Mouse (Mus musculus) ovary, postnatal 10 days (tissue): ENCODE measurements around the gene Bcl11b.
A peak's percentile ranks its signal among the peaks of the same experiment; 100 is the strongest.

Experiments used
- DNase-seq: peaks from one replicate; pipeline ENCODE4 v3.0.0; 2022; ENCODE audit warnings: low spot score

Bcl11b gene

GRCm38 (mm10) chr12:107998746-107999145 is 4.7 kb downstream of the Bcl11b start:
- DNase-seq = peak; percentile 75

GRCm38 (mm10) chr12:107997901-107998300 is 5.5 kb downstream of the Bcl11b start:
- no peak for DNase-seq

DNA sequence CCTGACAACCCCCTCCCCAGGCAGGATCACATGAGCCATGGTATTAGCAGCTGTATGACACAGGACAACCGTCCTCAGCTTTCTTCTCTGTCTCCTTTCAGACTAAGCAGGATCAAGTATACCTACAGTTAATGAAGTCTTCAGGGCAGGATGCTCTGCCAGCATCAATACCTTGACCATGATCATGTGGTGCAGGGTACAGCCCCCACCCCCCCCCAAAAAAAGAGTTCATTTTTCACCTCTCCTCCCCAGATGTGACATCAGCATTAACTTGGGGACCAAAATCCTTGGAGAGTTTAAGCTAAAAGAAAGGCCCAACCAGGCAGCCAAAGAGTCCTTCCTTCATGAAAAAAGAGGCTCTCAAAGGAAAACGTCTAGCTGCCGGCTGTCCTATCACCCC is 6.2 kb downstream of the Bcl11b start:
- DNase-seq = no peak

DNA sequence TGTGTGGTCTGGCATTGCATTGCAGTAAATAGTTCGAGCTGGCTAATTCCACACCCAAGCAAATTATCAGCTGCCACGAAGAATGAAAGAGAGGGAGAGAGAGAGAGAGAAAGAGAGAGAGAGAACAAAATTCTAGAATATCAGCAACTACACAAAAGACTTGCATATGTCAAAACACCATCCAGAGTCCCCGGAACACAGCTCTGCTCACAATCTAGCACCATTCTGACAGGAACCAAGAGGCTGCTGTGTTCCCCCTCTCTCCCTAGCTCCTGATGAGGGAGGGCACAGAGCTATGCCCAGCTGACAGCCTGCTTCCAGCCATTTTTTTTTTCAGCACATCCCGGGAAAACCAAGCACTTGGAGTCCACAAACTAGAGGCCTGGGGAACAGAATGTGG is 6.6 kb downstream of the Bcl11b start:
- no peak for DNase-seq

GRCm38 (mm10) chr12:107996216-107996615 is 7.2 kb downstream of the Bcl11b start:
- no peak for DNase-seq

DNA sequence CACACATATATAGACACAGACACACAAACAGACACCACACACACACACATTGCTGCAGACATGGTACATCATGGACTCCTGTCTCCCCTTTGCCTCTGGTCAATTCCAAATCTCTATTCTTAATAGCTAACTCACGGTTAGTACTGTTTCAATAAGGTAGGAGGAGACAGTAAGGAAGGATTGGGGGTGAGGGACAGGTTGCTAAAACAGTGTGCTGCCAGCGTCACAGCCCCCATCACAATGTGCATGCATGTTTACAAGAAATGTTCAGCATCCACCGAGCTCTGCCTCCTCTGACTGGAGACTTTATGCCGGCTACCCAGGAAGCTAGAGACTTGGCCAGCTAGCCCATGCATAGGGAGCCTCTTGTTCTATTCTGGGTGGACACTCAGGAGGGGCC is 9.0 kb downstream of the Bcl11b start:
- no peak for DNase-seq

DNA sequence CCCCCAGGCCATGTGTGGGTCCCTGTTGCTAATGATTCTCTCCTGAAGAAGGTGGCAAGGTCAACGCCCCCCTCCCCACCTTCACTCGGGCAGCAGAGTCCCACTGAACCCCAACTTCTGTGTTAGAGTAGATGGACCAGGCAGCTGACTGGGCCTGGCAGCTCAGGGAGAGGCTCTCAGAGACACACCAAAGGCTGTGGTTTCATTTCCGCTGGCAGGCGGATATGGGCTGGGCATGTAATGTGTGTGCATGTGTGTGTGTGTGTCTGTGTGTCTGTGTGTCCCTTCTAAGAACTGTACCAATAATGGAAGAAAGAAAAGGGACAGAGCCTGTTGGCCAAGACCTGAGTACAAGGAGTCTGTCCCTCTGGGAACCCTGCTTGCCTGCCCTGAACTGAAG is 10.4 kb downstream of the Bcl11b start:
- no peak for DNase-seq

DNA sequence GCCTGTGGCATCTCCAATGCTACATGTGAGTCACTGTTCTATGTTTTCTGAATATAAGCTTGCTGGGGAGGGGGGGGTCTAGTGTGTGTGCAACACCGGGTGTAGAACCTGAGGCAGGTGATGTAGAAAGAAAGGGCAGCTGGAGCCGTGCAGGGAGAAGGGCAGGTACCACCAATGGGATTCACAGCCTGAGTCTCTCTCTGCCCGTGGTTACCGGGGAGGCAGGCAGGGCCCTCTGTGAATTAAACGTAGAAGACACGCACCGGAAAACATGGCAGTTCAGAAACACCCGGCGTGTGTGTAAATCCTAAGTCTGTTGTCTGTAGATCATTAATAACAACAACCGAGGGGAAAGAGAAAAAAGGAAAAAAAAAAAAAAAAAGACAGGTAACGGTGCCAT is 12.2 kb downstream of the Bcl11b start:
- DNase-seq = no peak

- DNase-seq = no peak
These were observed 20.2 kb downstream of the Bcl11b start for GRCm38 (mm10) chr12:107983211-107983610.

GRCm38 (mm10) chr12:107982306-107982705 is 21.1 kb downstream of the Bcl11b start:
- no peak for DNase-seq

- DNase-seq = no peak
These were observed 22.2 kb downstream of the Bcl11b start for GRCm38 (mm10) chr12:107981231-107981630.

GRCm38 (mm10) chr12:107980261-107980961 is 23.0 kb downstream of the Bcl11b start:
- no peak for DNase-seq

GRCm38 (mm10) chr12:107979710-107980260 is 23.6 kb downstream of the Bcl11b start:
- DNase-seq = peak; percentile 29

DNA sequence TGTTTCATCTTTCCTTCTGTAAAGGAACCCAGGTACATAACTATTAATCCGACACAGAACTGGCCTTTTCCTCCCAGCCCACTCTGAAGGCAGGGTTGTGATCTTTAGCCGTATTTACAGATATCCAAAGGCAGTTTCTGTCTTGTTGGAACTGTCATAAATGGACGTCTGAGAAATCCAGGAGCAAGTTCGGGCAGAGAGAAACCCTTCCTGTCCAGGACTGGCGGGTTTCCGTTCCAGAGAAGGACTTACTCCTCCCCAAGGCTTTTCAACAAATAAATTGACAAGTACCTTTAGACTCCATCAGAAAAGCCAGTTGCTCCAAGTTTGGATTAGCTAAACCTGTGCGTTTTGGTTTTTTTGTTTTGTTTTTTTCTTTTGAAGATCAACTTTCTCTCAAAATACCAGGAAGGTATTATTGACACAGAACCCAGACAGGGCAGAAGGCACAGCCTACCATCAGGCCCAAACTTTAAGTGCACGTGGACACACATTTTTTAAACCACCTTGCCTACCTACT is 24.6 kb downstream of the Bcl11b start:
- no peak for DNase-seq

DNA sequence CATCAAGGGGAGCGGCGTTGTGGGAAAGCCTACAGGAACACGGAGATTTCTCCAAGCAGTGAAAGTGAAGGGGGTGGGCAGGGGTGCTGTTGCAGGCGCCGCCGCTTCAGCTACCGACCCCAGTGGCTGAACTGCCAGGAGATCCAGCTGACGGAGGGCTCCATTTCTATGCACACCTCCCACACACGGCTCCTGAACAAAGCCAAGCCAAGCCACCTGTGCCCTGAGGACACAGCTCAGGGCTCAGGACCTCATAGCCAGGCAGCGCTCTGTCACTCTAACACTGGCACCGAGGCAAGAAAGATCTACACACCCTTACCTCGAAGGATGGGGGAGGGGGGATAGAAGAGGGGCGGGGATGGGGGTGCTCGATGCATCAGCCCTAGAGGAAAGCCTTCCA is 25.3 kb downstream of the Bcl11b start:
- no peak for DNase-seq

DNA sequence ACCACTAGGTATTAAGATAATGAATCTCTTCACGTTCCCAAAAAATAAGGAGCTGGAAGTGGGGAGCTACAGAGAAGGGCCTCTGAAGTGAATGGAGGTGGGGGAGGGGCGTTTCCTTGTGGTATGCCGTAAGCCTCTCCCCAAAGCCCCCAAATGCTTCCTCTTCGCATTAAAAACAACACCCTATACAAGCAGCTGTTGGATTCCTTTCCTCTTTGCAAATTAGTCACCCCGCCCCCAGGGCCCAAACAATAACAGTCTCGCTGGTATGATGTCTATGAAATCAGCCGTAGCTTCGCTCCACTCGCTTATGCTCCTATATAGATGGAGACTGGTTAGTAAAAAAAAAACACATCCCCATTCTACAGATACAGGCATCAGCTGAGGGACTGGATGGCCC is 25.9 kb downstream of the Bcl11b start:
- no peak for DNase-seq

DNA sequence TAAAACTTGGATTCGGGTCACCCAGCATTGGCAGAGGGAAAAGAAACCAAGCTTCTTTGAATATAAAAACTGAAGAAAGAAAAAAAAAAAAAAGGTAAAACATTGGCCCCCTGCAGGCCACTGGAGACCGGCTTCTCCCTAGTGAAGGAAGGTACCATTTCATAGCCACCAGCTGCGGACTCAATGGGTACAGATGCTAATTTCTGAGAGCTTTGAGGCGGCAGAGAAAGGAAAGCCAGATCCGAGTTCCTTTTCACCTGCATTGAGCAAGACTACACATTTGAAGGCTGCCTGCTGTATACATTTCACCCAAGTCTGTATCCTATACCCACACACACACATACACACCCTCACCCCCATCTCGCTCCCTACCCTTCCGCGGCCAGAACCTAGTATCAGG is 26.3 kb downstream of the Bcl11b start:
- no peak for DNase-seq

DNA sequence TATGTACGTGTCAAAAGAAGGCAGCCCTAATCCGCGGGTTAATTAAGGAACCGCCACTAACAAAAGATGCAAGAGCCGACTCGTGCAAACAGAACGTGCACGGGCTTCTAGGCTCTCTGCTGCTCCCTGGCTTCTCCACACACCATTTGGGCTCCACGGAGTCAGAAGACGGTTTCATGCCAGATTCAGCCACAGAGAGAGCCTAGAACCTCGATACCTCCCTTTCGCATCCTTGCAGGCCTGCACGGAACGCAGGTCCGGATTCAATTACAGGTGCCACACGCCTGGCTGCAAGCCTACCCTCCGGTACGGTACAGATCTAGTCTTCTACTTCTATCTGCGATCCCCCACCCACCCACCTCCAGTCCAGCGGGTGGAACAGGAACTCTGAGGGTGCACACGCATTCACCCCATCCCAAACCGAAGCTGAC is 26.8 kb downstream of the Bcl11b start:
- DNase-seq = no peak

- DNase-seq = no peak
These were observed 27.4 kb downstream of the Bcl11b start for GRCm38 (mm10) chr12:107975897-107976570.

- no peak for DNase-seq
These were observed 27.9 kb downstream of the Bcl11b start for GRCm38 (mm10) chr12:107975479-107975896.

DNA sequence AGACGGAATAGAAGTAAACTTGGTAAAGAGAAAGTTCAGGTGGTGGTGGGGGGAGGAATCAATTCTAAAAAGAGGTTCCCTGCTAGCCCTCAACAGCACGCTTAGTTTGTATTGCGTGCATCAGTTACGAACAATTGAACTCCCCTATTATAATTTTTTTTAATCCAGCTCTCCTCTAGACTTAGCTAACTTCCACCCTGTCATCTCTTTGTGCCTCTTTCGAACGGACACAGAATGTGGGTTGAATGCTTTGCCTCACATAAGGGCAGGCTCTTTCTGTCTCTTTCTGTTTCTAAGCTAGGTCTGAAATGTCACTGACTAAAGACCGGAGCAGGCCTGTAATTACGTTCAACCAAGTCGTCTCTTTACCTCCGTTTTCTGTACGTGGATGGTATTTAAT is 28.9 kb downstream of the Bcl11b start:
- DNase-seq = no peak

DNA sequence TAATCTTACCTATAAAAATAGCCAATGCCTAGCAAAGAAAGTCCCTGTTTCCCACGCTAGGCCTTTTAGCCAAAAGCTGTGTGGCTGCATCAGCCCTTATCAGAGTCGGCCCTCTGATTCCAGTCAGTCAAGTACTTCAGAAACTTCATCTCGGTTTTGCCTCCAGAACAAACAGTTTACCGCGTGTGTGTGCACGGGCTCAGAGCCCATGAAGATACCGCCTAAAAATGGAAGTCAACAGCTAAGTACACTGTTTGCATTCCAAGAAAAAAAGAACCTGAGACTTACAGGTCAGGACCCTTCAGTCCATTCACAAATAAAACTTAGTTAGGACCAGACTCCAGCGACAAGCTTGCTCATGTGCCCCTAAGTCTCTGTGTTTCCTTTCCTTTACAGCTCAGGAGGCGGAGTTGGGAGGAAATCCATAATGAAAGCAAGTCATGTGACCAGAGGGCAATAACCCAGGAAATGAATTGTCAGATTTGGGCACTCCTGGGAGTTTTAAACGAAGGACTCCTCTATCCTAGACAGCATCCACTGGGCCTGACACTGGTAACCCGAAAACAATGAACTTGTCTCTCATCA is 29.8 kb downstream of the Bcl11b start:
- no peak for DNase-seq
